In genomic region chr10:69701226-69701625, GRCm38 (mm10) we compare ENCODE assay signal across 18 mouse cellular contexts.
DNase-seq lines count a peak whose midpoint lies in the region; ATAC-seq and TF ChIP-seq lines count a peak whose summit lies in the region.
"Had no signal": no experiment of that assay in that cellular context is flagged by ENCODE, and none has a peak within 500 bp of the region (broad histone marks: within the 10 kb centered on the region; RNA-seq: fewer than 3 reads in every experiment).

No protein-coding gene starts in this region.

- peaks cover 31% of the 10 kb centered on the region for H3K4me1 ChIP-seq in hindbrain, embryonic 15.5 days (replicated peaks)
- H3K4me1 ChIP-seq: embryonic facial prominence, embryonic 15.5 days; stomach, embryonic 15.5 days had no signal

- DNase-seq in embryo, embryonic 10.5 days (ENCODE audit: low spot score) = peak; percentile 5
- no peak for DNase-seq in embryo, embryonic 11 days
- DNase-seq in layer of hippocampus, adult 2 months (ENCODE audit: low spot score in 2 of 2) = no peak
- DNase-seq in layer of hippocampus, postnatal 36 days = no peak
- DNase-seq in cerebellum, postnatal 14 days = peak; percentile 46 to 47
- DNase-seq in thymus, postnatal 4 days = no peak
- DNase-seq in lung, postnatal 25 days (ENCODE audit: low spot score) = no peak
- DNase-seq: adrenal gland, postnatal 10 days; kidney, adult 9 months; lung, postnatal 14 days; thymus, postnatal 14 days had no signal

- no peak overlapping the region for H3K9ac ChIP-seq in hindbrain, embryonic 15.5 days
- H3K9ac ChIP-seq: embryonic facial prominence, embryonic 15.5 days; forebrain, embryonic 12.5 days; heart, embryonic 13.5 days; liver, embryonic 14.5 days; stomach, embryonic 15.5 days had no signal

- H3K4me3 ChIP-seq in layer of hippocampus, adult 2 months = no peak overlapping the region
- H3K4me3 ChIP-seq in hindbrain, embryonic 15.5 days = no peak overlapping the region
- H3K4me3 ChIP-seq: embryonic facial prominence, embryonic 15.5 days; forebrain, embryonic 12.5 days; heart, embryonic 13.5 days; stomach, embryonic 15.5 days had no signal

- peak overlapping the region; percentile 49 for H3K27ac ChIP-seq in layer of hippocampus, adult 2 months
- H3K27ac ChIP-seq in hindbrain, embryonic 15.5 days (replicated peaks) = no peak overlapping the region
- H3K27ac ChIP-seq: embryonic facial prominence, embryonic 15.5 days; forebrain, embryonic 12.5 days; heart, embryonic 13.5 days; liver, embryonic 14.5 days; stomach, embryonic 15.5 days had no signal

- H3K27me3 ChIP-seq in hindbrain, embryonic 15.5 days = no peaks in the 10 kb centered on the region
- H3K27me3 ChIP-seq: embryonic facial prominence, embryonic 15.5 days; forebrain, embryonic 12.5 days; heart, embryonic 13.5 days; stomach, embryonic 15.5 days had no signal

- H3K4me2 ChIP-seq in hindbrain, embryonic 15.5 days = no peak overlapping the region
- H3K4me2 ChIP-seq: embryonic facial prominence, embryonic 15.5 days; forebrain, embryonic 12.5 days; heart, embryonic 13.5 days; stomach, embryonic 15.5 days had no signal

- H3K9me3 ChIP-seq in hindbrain, embryonic 15.5 days = no peaks in the 10 kb centered on the region
- H3K9me3 ChIP-seq: embryonic facial prominence, embryonic 15.5 days; forebrain, embryonic 12.5 days; heart, embryonic 13.5 days; stomach, embryonic 15.5 days had no signal

- no peaks in the 10 kb centered on the region for H3K36me3 ChIP-seq in hindbrain, embryonic 15.5 days
- H3K36me3 ChIP-seq: embryonic facial prominence, embryonic 15.5 days; forebrain, embryonic 12.5 days; G1E; heart, embryonic 13.5 days; stomach, embryonic 15.5 days had no signal

- ATAC-seq in hindbrain, embryonic 15.5 days (ENCODE audit: low FRiP score, low read depth) = peak; percentile 24; the same call in 1 of the 2 replicates

- WGBS in hindbrain, embryonic 15.5 days = 32% methylated on average over 4 of the region's 4 CpGs

- TF ChIP-seq CTCF in layer of hippocampus, adult 2 months (conservative IDR thresholded peaks at IDR 0.05) = no peak

Comparison
In these comparisons a context has a peak if more than half of its experiments do, and no peak if none do; other contexts are left out.
1. DNase-seq: peak in embryo, embryonic 10.5 days (single experiment) and cerebellum, postnatal 14 days (2 of 2); none in embryo, embryonic 11 days (single experiment), layer of hippocampus, adult 2 months (0 of 2), layer of hippocampus, postnatal 36 days (0 of 2), thymus, postnatal 4 days (single experiment) and lung, postnatal 25 days (single experiment).